Mouse (Mus musculus): ENCODE results near the gene Mink1.
"Not testable (repeated sequence)": the region's sequence is repeated elsewhere in the genome, so short reads cannot be mapped to it uniquely, and the experiment has no call there.

The Mink1 gene

DNA sequence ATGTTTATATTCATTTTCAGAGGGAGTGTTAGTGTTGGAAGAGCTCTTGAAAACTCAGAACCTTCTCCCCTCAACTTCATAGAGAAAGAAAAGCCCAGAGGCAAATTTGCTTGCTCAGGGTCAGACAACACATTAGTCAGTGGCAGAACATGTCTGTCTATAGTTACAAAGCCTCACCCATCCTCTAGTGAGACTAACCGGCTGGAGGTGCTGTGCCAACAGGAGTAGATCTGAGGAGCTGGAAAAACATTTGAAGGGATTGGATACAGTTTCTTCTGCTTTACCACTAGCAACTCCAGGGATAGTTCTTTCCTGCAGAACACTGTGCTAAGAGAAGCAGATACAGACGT is 769 bp upstream of the Mink1 start:
- DNase-seq = no peak

DNA sequence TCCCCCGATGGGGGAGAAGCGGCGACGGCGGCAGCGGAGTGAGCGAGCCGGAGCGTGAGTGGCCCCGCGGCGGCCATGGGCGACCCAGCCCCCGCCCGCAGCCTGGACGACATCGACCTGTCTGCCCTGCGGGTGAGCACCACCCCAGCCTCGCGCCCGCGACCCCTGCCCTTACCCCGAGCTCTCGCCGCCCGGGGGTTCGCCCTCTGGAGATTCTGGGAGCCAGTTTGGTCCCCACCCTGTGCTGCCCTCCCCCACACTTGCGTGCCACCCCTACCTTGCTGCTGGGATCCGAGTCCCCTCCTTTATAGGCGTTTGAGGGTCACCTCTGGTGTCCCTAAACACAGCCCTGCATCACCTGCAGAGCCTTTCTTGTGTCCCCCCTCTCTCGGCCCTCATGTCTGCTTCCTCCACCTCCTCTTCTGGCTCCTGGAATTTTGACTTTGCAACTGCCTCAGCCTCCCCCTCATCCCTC is 351 bp downstream of the Mink1 start:
- DNase-seq = no peak

DNA sequence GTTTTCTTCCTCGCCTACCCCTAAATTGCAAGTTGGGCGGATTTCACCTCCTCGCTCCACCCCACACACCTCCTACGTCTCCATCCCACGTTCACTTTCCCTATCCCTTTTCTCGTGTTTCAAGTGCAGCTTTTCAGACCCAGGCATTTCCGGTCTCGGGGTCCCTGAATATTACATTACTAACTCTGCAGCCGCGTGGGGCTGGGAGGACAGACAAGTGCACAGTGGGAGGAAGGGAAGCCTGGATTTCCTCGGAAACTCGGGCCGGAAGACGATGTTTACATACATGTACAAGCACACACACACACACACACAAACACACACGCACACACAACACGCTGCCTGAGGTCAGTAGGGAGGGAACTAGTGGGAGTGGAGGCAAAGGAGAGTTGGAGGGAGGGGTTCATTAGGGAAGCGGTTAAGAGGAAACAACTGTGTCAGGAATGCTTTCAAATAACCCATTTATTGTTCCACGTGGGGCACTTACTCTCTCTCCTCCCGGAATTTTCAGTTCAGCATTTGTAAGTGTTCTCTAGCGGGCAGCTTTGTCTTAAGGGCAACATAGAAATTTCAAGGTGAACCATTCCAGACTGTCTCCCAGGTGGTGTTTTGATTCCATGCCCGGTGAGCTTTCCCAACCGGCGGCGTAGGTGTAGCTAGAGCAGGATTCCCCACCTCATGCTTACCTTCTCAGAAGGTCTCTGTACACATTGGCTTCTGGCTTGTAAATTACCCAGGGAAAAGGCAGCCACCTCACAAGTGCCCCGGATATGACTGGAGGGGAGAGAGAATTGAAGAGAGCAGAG is 992 bp downstream of the Mink1 start:
- DNase-seq = peak; percentile 64 to 72

DNA sequence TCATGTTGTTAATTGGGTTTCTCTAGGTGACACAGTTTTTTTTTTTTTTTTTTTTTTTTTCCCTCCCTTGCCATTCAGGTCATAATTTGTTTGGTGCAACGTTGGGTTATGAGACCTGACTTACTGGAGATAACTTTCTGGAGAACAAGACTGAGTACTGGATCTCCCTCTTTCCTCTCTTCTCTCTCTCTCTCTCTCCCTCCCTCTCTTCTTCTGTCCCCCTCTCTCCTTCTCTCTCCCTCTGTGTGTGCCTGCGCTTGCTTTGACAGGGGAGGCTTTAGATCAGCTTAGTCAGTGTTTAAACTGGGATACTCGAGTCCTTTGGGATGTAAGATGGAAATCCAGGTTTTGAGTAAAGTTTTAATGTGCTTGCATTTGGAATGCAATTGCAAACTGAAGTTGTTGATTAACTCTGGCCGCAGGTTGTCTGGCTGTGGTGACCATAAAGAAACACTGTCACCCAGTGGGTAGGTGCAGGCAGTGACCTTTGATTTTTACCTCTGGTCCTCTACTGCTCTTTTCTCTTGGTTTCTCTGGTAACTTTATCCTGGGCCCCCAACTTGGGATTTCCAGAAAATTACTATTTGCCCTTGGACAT is 1.7 kb downstream of the Mink1 start:
- peak; percentile 24 to 41 for DNase-seq

DNA sequence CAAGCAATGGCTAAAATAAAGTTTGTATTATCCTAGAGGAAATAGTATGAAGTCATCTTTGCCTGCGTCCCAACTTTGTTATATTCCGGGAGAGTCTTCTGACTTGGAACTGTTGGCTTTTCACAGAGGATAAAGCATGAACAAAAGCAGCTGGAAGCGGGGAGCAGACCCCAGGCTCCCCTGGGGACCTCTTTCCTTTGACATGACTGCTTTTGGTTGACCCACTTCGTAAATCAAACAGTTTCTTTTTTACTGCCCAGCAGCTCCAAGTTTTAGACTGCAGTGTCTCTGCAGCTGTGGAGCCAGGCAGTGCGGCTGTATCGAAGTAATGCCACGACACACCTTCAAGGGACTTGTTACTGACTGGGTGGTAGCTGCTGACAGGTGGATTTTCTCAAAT is 3.9 kb downstream of the Mink1 start:
- peak; percentile 36 to 61 for DNase-seq

DNA sequence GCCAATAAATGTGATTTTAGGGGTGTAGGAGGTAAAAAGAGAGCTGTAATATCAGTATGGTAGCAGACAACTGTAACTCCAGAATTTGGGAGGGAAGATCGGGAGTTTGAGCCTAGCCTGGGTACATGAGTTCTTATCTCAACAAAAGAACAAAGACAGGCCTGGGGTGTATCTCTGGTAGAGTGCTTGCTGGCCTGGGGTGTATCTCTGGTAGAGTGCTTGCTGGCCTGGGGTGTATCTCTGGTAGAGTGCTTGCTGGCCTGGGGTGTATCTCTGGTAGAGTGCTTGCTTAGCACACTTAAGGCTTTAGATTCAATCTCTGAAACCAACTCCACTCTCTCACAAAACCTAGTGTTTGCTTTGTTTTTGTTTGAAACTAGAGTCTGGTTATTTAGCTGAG is 7.9 kb downstream of the Mink1 start:
- not testable (repeated sequence) for DNase-seq

DNA sequence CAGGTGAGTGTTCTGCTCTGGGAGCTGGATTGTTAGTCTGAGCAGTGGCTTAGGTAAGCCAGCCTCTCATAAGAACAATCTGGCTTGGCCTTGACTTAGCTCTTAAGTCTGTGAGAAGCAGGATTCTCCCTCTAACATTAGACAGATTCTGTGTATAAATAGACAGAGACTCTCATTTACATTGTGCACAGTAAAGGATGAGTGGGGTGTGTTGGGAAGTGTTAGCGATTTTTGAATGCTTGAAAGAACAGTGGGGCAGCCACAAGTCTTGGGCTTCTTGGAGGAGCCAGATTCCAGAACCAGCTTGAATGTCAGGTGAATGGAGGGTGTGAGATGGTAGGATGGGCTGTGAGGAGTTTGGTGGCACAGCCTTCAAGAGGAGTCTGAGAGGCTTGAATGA is 9.0 kb downstream of the Mink1 start:
- no peak for DNase-seq

DNA sequence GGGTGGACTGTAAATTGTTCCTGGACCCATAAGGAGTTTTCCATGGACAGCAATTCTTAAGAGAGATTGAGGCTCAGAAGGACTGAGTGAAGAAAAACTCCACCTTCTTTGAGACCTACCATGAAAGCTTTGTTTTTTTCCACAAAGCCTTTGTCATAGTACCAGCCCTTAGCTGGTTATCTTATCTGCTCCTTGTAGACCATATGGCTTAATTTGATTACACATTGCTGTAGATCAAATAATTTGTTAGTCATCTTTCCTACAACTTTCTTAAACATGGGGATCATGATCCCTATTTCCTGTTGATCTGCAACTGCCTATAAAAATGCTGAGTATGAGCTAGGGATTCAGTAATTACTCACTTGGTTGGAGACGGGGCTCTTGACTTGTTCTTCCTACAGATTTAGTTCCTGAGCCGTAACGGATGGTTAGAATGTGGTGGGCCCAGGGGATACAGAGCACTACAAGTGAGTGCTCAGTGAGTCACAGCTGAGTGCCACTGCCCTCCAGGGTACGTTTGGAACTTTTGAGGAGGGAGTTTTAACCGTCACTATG is 9.7 kb downstream of the Mink1 start:
- no peak for DNase-seq

DNA sequence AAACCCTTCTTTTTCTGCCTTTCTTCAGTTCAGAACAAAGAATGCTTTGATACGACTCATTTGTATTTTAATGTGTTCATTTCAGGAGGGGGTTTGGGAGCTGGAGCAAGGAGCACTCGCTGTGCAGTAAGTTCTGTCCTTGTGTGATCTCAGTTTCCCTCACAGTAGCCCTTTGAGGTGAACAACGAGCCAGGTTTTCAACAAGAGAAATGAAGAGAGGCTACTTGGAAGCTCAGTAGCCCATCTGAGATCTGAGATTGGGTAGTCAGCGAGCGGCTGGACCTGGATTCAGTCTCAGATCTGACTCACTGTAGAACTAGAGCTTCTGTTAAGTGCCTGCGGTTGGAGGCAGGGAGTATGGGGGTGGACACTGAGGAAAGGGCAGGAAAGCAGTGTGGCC is 11.2 kb downstream of the Mink1 start:
- DNase-seq = no peak

DNA sequence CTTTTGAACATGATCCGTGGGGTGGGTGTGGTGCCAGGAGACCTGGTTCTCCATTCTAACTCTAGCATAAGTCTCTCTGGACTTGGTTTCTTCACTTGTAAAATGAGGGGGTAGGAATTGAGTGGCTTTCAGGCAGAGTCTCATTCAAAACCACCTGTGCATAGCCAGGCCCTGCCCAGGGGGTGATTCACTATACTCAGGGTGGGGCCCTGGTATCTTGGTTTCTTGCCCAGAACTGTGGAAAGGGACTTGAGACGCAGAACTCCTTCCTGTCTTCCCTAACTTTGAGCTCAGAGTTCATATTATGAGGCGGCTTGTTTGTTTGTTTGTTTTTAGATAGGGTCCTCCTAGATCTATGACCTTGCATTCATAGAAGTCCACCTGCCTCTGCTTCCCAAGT is 14.5 kb downstream of the Mink1 start:
- DNase-seq = no peak

DNA sequence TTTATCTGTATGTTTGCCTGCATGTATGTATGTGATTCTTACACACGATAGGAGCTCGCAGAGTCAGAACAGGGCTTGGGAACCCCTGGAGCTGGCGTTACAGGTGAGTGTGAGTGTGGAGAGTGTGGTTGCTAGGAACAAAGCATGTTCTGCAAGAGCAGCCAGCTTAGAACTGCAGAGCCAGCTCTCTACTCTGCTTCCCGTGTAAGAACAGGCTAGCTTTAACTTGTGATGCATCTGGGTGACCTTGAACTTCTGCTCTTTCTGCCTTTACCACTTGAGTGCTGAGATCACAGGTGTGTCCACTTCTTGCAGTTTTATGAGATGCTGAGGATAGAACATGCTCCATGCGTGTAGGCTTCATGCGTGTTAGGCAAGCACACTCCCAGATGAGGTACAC is 16.3 kb downstream of the Mink1 start:
- DNase-seq = no peak

DNA sequence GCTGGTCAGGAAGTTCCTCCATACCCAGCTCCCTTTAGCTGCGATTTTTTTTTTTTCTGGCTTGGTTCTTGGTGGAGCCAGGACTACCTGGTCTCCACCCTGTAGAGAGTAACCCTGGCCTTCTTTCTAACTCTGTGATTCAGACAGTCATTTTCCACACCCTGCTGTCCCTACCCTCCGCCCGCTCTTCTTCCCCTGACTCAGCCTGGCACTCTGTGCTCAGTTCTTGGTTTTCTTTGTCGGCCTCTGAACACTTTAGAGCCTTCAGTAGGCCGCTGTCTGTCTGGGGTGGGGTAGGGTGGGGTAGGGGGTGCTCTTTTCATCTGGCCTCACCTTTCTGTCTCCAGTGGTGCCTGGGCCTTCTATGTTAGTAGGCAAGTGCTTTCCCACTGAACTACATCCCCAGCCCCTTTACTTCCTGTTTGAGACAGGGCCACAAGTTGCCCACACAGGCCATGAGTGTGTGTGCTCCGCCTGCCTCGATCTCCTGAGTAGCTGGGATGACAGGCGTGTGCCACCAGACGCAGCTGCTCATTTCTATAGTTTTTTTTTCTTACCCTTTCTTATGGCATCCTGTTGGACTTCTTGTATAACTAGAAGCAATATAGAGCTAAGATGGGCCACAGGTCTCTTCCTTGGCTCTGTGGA is 17.2 kb downstream of the Mink1 start:
- no peak for DNase-seq

DNA sequence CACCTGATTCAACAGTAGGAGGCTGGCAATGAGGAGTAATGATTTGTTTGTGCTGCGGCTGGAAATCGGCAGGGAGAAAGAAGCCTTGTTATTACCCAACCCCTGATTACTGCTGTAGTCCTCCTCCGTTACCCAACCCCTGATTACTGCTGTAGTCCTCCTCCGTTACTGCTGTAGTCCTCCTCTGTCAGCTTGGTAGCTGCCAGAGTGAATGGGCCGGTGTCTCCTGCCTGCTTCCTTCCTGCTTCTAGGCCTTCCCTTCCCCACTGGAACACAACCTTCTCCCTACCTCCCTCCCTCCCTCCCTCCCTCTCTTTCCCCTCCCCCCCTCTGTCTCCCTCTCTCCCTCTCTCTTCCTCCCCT is 17.7 kb downstream of the Mink1 start:
- no peak for DNase-seq

DNA sequence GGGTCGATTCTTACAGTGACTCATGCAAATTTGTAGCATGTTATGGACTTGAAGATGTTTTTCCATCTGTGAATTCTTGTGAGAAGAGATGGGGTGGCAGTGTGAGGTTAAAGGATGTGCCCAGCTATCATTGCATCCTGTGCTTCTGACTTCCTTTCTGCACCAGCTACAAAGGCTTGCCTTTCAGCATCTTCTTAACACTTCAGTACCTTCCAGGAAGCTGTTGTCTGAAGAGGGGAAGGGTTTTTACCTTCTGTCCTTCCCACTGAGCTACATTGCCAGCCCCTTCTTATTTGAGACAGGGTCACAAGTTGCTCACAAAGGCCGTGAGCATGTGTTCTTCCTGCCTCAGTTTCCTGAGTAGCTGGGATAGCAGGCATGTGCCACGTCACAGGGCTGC is 18.2 kb downstream of the Mink1 start:
- DNase-seq = no peak

DNA sequence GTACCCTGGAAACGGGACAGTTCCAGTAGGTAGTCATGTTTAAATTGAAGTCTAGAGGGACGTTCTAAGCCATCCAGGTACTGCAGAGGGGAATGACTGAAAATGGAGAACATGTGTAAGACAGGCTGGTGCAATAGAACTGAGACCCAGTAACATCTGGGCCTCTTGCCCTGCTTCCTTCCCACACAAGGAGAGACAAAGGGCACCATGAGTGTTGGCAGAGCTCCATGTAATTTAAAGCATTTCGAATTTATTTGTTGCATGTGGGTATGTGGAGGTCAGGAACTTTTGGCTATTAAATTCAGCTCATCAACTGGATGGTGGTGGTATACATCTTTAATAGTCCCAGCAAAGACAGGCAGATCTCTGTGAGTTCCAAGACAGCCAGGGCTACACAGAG is 19.5 kb downstream of the Mink1 start:
- no peak for DNase-seq

DNA sequence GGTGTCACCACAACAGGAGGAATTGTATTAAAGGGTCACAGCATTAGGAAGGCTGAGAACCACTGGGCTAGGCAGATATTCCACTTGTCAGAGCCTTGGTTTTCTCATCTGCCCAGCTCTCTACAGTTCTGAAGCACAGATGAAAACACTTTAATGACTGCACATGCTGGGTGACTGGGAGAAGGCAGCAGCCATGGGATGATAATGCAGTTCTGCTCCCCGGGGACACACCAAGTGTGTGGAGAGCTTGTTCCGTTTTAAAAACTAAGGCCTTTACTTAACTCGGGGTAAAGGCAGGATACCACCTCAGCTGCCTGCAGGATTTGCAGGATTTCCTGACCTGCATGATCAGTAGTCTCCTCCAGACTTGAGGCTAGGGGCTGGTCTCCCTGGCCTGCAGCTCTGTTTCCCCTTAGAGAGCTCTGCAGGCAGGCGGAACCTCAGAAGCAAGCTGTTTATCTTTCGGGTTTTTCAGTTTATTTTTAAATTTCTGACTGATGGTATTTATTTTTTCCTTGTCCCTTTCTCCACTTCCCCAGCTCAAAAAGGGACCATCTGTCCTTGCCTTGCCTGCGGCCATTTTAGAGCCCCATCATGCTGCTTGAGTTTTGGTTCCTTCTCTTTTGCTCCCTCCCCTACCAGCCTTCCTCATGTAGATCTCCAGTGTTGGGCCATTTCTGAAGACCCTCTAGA is 20.5 kb downstream of the Mink1 start:
- DNase-seq = peak in 1 of 2 experiments; percentile 27

DNA sequence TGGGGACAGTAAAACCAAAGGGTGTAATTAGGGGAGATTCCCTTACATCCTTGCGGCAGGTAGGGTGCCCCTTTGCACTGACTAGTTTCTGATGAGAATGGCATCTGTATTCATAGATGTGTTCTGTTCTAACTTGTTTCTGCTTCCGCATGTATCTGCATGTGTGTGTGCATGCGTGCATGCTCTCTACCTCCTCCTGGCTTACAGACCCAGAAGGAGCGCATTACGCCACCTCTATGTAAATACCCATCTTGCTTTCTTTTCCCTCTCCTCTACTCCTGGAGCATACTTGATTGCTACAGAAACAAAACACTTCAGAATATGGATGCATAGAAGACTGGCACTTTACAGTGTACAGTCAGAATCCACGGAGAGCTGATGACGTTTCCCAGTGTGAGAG is 21.1 kb downstream of the Mink1 start:
- DNase-seq = no peak

DNA sequence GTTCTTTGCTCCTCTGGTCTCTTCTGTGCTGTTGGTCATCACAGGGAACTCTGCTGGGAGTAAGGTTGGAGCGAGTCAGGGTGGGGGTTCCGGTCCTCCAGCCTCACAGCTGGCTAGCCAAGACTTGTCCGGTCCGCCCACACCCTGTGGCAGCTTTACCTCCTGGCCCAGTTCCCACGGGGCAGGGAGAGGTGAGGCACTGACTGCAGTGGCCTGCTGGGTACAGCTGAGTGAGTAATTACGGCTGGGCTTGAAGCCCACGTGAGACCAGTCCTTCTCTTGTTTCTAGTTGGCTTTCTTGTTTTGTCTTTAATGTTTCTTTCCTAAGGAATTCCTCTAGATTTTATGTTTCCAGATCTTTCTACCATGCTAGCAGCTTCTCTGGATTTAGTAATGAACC is 22.8 kb downstream of the Mink1 start:
- DNase-seq = peak; percentile 75 to 85

DNA sequence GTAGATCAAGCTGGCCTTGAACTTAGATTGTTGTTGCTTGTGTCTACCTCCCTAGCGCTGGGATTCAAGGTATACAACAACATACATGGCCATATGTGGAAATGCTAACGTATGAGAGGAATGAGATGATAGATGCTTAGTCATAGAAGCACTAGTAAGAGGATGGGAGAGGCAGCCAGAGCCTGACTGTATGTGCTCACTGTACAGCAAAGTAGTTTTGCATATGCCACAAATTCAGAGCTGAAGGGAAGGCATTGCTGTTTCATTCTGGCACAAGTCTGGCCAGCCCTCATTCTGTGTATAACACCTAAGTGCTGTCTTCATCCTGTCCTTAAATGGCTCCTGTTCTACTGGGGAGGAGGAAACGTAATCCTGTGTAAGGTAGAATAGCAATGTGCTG is 23.6 kb downstream of the Mink1 start:
- DNase-seq = no peak

DNA sequence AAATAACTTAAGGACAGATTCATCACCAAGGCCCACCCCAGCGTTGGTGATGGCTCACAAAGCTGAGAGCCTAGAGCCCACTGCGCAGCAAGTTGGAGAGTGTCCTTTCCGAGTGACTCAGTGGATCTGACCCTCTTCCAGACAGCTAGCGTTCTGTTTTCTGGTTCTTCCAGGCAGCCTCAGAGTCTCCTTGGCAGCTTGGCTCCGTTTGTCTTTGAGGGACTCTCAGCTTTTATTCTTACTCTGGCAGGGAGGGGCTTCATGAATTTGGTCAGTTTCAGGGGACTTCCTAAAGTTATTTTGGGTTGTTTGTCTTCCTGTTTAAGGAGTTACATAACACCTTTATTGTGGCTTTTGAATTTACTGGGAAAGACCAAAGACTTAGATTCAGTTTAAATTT is 24.3 kb downstream of the Mink1 start:
- DNase-seq = no peak

DNA sequence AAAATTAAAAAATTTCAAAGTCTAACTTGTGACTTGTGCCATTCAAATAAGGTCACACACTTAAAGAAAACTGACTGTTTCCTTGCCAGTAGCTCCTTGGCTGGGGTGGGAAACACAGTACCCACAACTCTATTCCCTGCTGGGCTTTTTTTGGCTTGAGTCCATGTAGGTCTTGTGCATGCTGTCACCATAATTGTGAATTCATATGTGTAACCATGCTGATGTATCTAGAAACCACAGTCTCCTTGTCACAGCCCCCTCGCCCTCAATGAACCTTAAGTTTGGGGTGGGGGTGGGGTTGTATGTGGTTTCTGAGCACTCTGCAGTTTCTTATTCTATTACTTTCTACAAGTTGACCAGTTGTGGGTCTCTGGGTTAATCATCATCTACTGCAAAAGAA is 29.1 kb downstream of the Mink1 start:
- DNase-seq = no peak

DNA sequence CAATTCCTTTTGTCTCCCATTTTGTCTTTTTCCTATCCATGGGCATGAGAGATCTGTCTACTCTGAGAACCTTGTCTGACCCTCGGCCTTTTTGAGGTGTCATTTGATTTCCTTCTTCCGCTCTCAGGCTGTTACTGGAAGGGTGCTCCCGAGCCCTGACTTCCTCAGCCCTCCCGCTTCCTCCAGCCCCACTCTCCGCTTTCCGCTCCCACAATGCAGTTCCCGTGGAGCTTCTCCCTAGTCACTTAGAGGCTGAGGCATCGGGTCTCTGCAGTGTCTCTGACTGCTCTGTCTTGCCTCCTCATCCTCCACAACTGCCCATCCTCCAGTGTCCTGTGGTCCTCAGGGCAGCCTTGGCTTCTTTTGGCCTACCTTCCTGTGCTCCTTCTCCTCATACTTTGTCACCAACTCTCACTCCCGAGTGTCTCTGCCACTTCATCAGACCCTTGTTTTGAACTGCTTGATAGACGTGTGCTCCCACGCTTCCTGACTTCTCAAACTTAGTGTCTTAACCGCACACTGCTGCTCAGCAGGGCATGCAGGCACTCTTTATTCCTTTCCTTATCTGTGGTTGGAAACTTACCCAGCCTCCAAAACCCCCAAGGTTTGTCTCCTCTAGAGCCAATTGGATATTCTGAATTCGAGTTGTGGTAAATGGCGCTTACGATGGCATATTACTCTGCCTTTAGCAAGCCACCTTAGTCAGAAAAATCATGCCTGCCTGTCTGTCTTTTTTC is 31.7 kb downstream of the Mink1 start:
- peak in 1 of 2 experiments; percentile 37 for DNase-seq

DNA sequence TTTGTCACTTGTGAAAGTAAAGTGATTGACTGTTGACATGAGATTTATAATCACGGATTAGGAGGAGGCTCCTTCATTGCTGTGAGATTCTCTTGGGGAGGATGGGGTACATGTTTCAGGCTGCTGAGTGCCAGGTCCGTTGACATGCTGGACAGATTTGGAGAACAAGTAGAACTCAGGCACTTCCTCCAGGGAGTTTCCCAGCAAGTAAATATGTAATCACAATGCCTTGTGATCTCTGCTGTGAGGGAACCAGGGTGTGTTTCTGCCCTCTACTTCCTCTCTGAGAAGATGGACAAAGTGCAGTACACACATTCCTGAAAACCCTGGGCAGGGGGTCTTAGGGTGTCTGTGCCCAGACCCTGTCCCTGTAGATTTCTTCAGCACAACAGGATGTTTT is 33.0 kb downstream of the Mink1 start:
- DNase-seq = no peak
